Mouse (Mus musculus): ENCODE measurements around the gene Slc2a2. TPM values are rescaled to one million over a fixed set of nuclear protein-coding genes. Genes with fewer than 3 reads are reported as not detected.
A peak's percentile ranks its signal among the peaks of the same experiment; 100 is the strongest.

The Slc2a2 gene
- polyA plus RNA-seq, 1 experiment from 2014 or later, result 45.8 TPM

DNA sequence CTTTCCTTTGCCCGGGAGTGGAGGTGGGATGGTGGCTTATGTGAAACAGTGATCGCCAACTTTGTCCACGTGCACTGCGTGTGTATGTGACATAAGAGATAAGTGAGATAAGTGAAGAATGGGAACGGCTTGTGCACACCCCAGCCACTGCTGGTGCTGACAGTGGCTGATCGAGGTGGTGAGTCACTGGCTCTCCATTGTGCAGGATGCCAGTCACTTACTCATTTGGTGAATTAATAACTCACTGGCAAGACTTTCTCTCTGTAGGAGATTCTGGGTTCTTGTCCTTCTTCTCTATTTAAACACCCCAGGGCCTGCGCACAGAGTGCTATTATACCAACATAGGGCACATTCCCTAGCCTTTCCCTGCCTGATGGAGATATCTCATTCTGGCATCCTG, 24.1 kb downstream of the Slc2a2 start:
- Histone ChIP-seq H3K4me2 (ENCODE audit: low read length) (no peak overlapping the region; the same call in 1 of the 2 replicates), H3K4me1 (replicated peaks; ENCODE audit: insufficient read depth, low read length) (no peaks in the 10 kb centered on the region), H3K27me3 (ENCODE audit: insufficient read depth, low read length) (no peaks in the 10 kb centered on the region), H3K36me3 (ENCODE audit: insufficient read depth, low read length) (no peaks in the 10 kb centered on the region), H3K4me3 (replicated peaks; ENCODE audit: low read depth, low read length) (no peak overlapping the region), H3K9me3 (replicated peaks; ENCODE audit: low read length) (no peaks in the 10 kb centered on the region), H3K27ac (peak overlapping the region; percentile 31; the same call in 1 of the 2 replicates), H3K9ac (ENCODE audit: low read depth, low read length) (no peak overlapping the region)
- ATAC-seq (replicated peaks; ENCODE audit: low FRiP score, low read depth) (peak; percentile 81; the same call in 1 of the 2 replicates), DNase-seq (ENCODE audit: low spot score) (no peak)
- TF ChIP-seq CTCF (IDR thresholded peaks at IDR 0.05; ENCODE audit: low read depth), result no peak
- WGBS, result 59% methylated on average over 7 of the region's 7 CpGs

DNA sequence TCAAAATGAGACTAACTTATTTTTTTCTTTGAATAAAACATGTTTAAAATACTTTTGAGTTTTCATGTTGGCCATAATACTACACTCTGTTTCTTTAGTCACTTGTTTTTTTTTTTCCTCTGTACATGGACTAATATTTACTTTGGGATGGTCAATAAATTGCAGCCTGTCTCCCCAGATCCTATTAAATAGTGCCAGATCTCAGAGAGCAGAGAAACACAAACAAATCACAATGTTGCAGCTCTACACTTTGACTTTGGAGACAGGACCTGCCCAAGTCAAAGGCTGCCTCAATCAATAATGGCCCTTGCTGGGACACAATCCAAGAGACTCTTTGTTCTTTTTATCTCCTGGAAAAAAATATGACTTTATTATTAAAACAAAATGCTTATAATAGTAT, 24.8 kb downstream of the Slc2a2 start:
- H3K36me3 ChIP-seq (ENCODE audit: insufficient read depth, low read length), result no peaks in the 10 kb centered on the region
- no peaks in the 10 kb centered on the region for H3K9me3 ChIP-seq (replicated peaks; ENCODE audit: low read length)
- H3K9ac ChIP-seq (ENCODE audit: low read depth, low read length), result no peak overlapping the region
- H3K4me2 ChIP-seq (ENCODE audit: low read length), result no peak overlapping the region
- H3K27ac ChIP-seq, result no peak overlapping the region
- H3K27me3 ChIP-seq (ENCODE audit: insufficient read depth, low read length), result no peaks in the 10 kb centered on the region
- TF ChIP-seq CTCF (IDR thresholded peaks at IDR 0.05; ENCODE audit: low read depth), result no peak
- peak; percentile 17 for DNase-seq (ENCODE audit: low spot score)
- H3K4me1 ChIP-seq (replicated peaks; ENCODE audit: insufficient read depth, low read length), result no peaks in the 10 kb centered on the region
- H3K4me3 ChIP-seq (replicated peaks; ENCODE audit: low read depth, low read length), result no peak overlapping the region
- no peak for ATAC-seq (replicated peaks; ENCODE audit: low FRiP score, low read depth)

DNA sequence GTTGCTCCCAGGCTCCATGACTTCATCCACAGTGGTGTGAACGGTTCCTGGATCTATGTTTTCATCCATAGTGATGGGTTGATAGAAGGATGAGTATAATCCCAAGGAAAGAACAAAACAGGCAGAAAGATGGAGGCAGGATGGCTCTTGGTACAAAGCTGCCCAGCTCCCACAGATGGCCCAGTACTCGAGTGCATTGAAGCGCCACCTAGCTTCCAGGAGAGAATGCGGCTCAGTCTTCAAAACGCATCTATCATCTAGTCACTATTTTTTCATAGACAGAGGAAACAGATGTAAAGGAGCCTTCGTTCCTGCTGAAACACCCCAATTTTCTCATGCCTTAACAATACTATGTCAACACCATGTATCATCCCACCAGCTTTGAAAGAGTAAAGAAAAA, 25.8 kb downstream of the Slc2a2 start:
- Histone ChIP-seq H3K4me1 (replicated peaks; ENCODE audit: insufficient read depth, low read length) (no peaks in the 10 kb centered on the region), H3K4me3 (replicated peaks; ENCODE audit: low read depth, low read length) (no peak overlapping the region), H3K27ac (no peak overlapping the region), H3K9ac (ENCODE audit: low read depth, low read length) (no peak overlapping the region), H3K27me3 (ENCODE audit: insufficient read depth, low read length) (no peaks in the 10 kb centered on the region), H3K4me2 (ENCODE audit: low read length) (no peak overlapping the region), H3K36me3 (ENCODE audit: insufficient read depth, low read length) (no peaks in the 10 kb centered on the region), H3K9me3 (replicated peaks; ENCODE audit: low read length) (no peaks in the 10 kb centered on the region)
- DNase-seq (ENCODE audit: low spot score) (no peak), ATAC-seq (replicated peaks; ENCODE audit: low FRiP score, low read depth) (no peak)
- 61% methylated on average over 6 of the region's 6 CpGs for WGBS
- TF ChIP-seq CTCF (IDR thresholded peaks at IDR 0.05; ENCODE audit: low read depth), result peak; percentile 44

DNA sequence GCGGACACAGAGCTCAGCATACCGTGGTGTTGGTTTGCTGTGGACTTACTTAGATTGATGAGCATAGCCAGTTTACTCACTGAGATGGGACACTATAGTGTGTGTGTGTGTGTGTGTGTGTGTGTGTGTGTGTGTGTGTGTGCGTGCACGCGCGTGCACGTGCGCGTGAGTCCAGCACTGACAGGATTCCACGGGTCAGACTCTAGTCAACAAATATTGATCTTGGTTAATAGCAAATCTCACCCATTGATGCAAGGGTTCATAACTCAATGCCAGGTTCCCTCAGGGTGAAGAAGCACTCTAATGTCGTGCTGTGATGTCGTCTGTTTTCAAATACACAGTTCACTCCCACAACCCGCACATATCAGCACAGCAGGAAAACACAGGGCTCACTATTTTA, 27.5 kb downstream of the Slc2a2 start:
- Histone ChIP-seq H3K27me3 (ENCODE audit: insufficient read depth, low read length) (no peaks in the 10 kb centered on the region), H3K36me3 (ENCODE audit: insufficient read depth, low read length) (no peaks in the 10 kb centered on the region), H3K4me2 (ENCODE audit: low read length) (no peak overlapping the region), H3K4me3 (replicated peaks; ENCODE audit: low read depth, low read length) (no peak overlapping the region), H3K9me3 (replicated peaks; ENCODE audit: low read length) (no peaks in the 10 kb centered on the region), H3K27ac (no peak overlapping the region), H3K9ac (ENCODE audit: low read depth, low read length) (no peak overlapping the region), H3K4me1 (replicated peaks; ENCODE audit: insufficient read depth, low read length) (no peaks in the 10 kb centered on the region)
- DNase-seq (ENCODE audit: low spot score), result no peak
- ATAC-seq (replicated peaks; ENCODE audit: low FRiP score, low read depth), result no peak
- WGBS, result 84% methylated on average over 13 of the region's 13 CpGs
- no peak for TF ChIP-seq CTCF (IDR thresholded peaks at IDR 0.05; ENCODE audit: low read depth)

GRCm38 (mm10) chr3:28726356-28726755, 28.7 kb downstream of the Slc2a2 start:
- no peak for ATAC-seq (replicated peaks; ENCODE audit: low FRiP score, low read depth)
- TF ChIP-seq CTCF (IDR thresholded peaks at IDR 0.05; ENCODE audit: low read depth), result no peak
- DNase-seq (ENCODE audit: low spot score), result no peak
- WGBS, result 94% methylated on average over 7 of the region's 7 CpGs
- Histone ChIP-seq H3K4me2 (ENCODE audit: low read length) (no peak overlapping the region), H3K27ac (no peak overlapping the region), H3K4me3 (replicated peaks; ENCODE audit: low read depth, low read length) (no peak overlapping the region), H3K9me3 (replicated peaks; ENCODE audit: low read length) (no peaks in the 10 kb centered on the region), H3K9ac (ENCODE audit: low read depth, low read length) (no peak overlapping the region), H3K36me3 (ENCODE audit: insufficient read depth, low read length) (no peaks in the 10 kb centered on the region), H3K27me3 (ENCODE audit: insufficient read depth, low read length) (no peaks in the 10 kb centered on the region), H3K4me1 (replicated peaks; ENCODE audit: insufficient read depth, low read length) (no peaks in the 10 kb centered on the region)

- Histone ChIP-seq H3K27ac (no peak overlapping the region), H3K4me1 (replicated peaks; ENCODE audit: insufficient read depth, low read length) (no peaks in the 10 kb centered on the region), H3K36me3 (ENCODE audit: insufficient read depth, low read length) (no peaks in the 10 kb centered on the region), H3K9me3 (replicated peaks; ENCODE audit: low read length) (no peaks in the 10 kb centered on the region), H3K4me2 (ENCODE audit: low read length) (no peak overlapping the region), H3K9ac (ENCODE audit: low read depth, low read length) (no peak overlapping the region), H3K4me3 (replicated peaks; ENCODE audit: low read depth, low read length) (no peak overlapping the region), H3K27me3 (ENCODE audit: insufficient read depth, low read length) (no peaks in the 10 kb centered on the region)
- ATAC-seq (replicated peaks; ENCODE audit: low FRiP score, low read depth), result no peak
- DNase-seq (ENCODE audit: low spot score), result peak; percentile 12
- 53% methylated on average over 2 of the region's 2 CpGs for WGBS
- TF ChIP-seq CTCF (IDR thresholded peaks at IDR 0.05; ENCODE audit: low read depth), result no peak
Observed at GRCm38 (mm10) chr3:28734712-28735111, 37.0 kb downstream of the Slc2a2 start.

DNA sequence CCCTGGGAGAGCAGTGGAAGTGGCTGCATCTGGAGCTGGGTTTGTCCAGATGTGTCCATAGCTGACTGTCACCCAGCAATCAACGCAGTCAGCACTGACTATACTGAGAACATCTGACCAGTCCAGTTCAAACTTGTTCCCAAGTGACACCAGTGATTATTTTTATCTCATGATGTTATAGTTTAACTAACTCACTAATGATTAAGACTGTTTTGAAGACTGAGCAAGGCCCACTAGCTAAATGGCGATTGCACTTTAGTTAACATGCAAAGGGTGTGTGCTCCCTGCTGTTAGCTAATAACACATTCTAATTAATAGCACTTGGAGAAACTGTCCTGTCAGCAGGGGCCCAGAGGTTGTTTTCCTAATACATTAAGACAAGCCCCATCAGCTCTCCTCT, 39.3 kb downstream of the Slc2a2 start:
- ATAC-seq (replicated peaks; ENCODE audit: low FRiP score, low read depth) (peak; percentile 85), DNase-seq (ENCODE audit: low spot score) (peak; percentile 18)
- H3K27me3 ChIP-seq (ENCODE audit: insufficient read depth, low read length), result no peaks in the 10 kb centered on the region
- no peaks in the 10 kb centered on the region for H3K9me3 ChIP-seq (replicated peaks; ENCODE audit: low read length)
- H3K4me3 ChIP-seq (replicated peaks; ENCODE audit: low read depth, low read length), result no peak overlapping the region
- H3K27ac ChIP-seq, result 0 out of 2 replicates have a peak overlapping the region, but pooled peaks have one; percentile 60
- H3K4me2 ChIP-seq (ENCODE audit: low read length), result no peak overlapping the region
- no peak overlapping the region for H3K9ac ChIP-seq (ENCODE audit: low read depth, low read length)
- WGBS, result 51% methylated on average over 2 of the region's 2 CpGs
- no peaks in the 10 kb centered on the region for H3K4me1 ChIP-seq (replicated peaks; ENCODE audit: insufficient read depth, low read length)
- TF ChIP-seq CTCF (IDR thresholded peaks at IDR 0.05; ENCODE audit: low read depth), result no peak
- no peaks in the 10 kb centered on the region for H3K36me3 ChIP-seq (ENCODE audit: insufficient read depth, low read length)
